Mouse (Mus musculus) thymus, adult 2 months (tissue): ENCODE data around the gene Sla2.

Experiments used
- CTCF ChIP-seq: fragments of 200-500 bp; IDR thresholded peaks from 2 replicates; pipeline ENCODE4 v1.5.1; 2012; ENCODE audit warnings: mild to moderate bottlenecking, control low read depth, low read length, moderate library complexity, borderline replicate concordance; ENCODE audit not compliant: control insufficient read depth, poor library complexity, insufficient read depth; ENCODE audit errors: extremely low read depth
- POLR2A ChIP-seq: fragments of 200-500 bp; IDR thresholded peaks from 2 replicates; pipeline ENCODE4 v1.6.1; 2012; ENCODE audit warnings: mild to moderate bottlenecking, low read length, control low read depth, moderate library complexity; ENCODE audit not compliant: control insufficient read depth, poor library complexity, insufficient read depth; ENCODE audit errors: extremely low read depth

DNA sequence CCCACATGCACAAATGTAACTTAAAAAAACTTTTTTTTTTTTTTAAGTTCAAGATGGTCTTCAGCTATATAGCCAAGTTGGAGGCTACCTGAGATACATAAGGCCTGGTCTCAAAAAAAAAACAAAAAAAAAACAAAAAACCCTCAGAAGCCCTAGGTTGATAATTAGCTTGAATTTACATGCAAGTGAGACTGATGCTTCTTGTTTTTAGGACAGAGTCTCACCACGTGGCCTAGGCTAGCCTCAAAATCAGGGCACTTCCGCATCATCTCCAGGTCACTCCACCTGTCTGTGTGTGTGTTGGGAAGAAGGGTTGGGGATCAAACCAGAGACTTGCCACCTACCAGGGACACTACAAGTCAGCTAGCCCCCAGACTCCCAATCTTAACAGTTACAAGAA lies 29.2 kb downstream of the Sla2 start, which contains the start of gene 4930518I15Rik:
- TF ChIP-seq CTCF (no peak), POLR2A (no peak)
